Mouse (Mus musculus): ENCODE results near the gene Ankrd13d. TPM values are rescaled to one million over a fixed set of nuclear protein-coding genes. Genes with fewer than 3 reads are reported as not detected.
A peak's percentile ranks its signal among the peaks of the same experiment; 100 is the strongest.

Ankrd13d gene
- polyA plus RNA-seq, 1 experiment from 2014 or later: 18.5 TPM

GRCm38 (mm10) chr19:4300271-4300704 is 17.4 kb upstream of the Ankrd13d start:
- no peak overlapping the region for H3K4me3 ChIP-seq
- peaks cover 56% of the 10 kb centered on the region for H3K4me1 ChIP-seq
- no peaks in the 10 kb centered on the region for H3K27me3 ChIP-seq (replicated peaks)
- no peak for ATAC-seq (ENCODE audit: low FRiP score, low read depth)
- WGBS: 44% methylated on average over 7 of the region's 7 CpGs
- 0 out of 2 replicates have a peak overlapping the region, but pooled peaks have one; percentile 21 for H3K9ac ChIP-seq
- no peaks in the 10 kb centered on the region for H3K36me3 ChIP-seq
- no peak overlapping the region for H3K27ac ChIP-seq
- H3K4me2 ChIP-seq (replicated peaks): no peak overlapping the region
- H3K9me3 ChIP-seq: no peaks in the 10 kb centered on the region

GRCm38 (mm10) chr19:4299574-4300270 is 16.8 kb upstream of the Ankrd13d start:
- Histone ChIP-seq H3K4me2 (replicated peaks) (no peak overlapping the region), H3K9ac (no peak overlapping the region), H3K4me3 (no peak overlapping the region), H3K36me3 (no peaks in the 10 kb centered on the region), H3K4me1 (peaks cover 50% of the 10 kb centered on the region), H3K9me3 (no peaks in the 10 kb centered on the region), H3K27ac (no peak overlapping the region), H3K27me3 (replicated peaks) (no peaks in the 10 kb centered on the region)
- ATAC-seq (ENCODE audit: low FRiP score, low read depth): no peak
- WGBS: 84% methylated on average over 6 of the region's 6 CpGs

GRCm38 (mm10) chr19:4299126-4299525 is 16.2 kb upstream of the Ankrd13d start:
- WGBS: 94% methylated on average over 7 of the region's 7 CpGs
- no peak overlapping the region for H3K27ac ChIP-seq
- peaks cover 44% of the 10 kb centered on the region for H3K4me1 ChIP-seq
- no peaks in the 10 kb centered on the region for H3K9me3 ChIP-seq
- no peak for ATAC-seq (ENCODE audit: low FRiP score, low read depth)
- H3K9ac ChIP-seq: no peak overlapping the region
- no peak overlapping the region for H3K4me3 ChIP-seq
- 0 out of 2 replicates have a peak, but pooled peaks cover 4% of the 10 kb centered on the region for H3K36me3 ChIP-seq
- no peaks in the 10 kb centered on the region for H3K27me3 ChIP-seq (replicated peaks)
- no peak overlapping the region for H3K4me2 ChIP-seq (replicated peaks)

- Histone ChIP-seq H3K27me3 (replicated peaks) (no peaks in the 10 kb centered on the region), H3K9me3 (no peaks in the 10 kb centered on the region), H3K9ac (no peak overlapping the region), H3K36me3 (peaks cover 6% of the 10 kb centered on the region; the same call in 1 of the 2 replicates), H3K4me1 (peaks cover 38% of the 10 kb centered on the region), H3K4me3 (no peak overlapping the region), H3K4me2 (replicated peaks) (no peak overlapping the region), H3K27ac (no peak overlapping the region)
- no peak for ATAC-seq (ENCODE audit: low FRiP score, low read depth)
- 92% methylated on average over 17 of the region's 17 CpGs for WGBS
These were observed 15.6 kb upstream of the Ankrd13d start for GRCm38 (mm10) chr19:4298322-4299121.

- peaks cover 31% of the 10 kb centered on the region for H3K4me1 ChIP-seq
- no peak for ATAC-seq (ENCODE audit: low FRiP score, low read depth)
- H3K9ac ChIP-seq: no peak overlapping the region
- peaks cover 11% of the 10 kb centered on the region; the same call in 1 of the 2 replicates for H3K36me3 ChIP-seq
- H3K27ac ChIP-seq: no peak overlapping the region
- 91% methylated on average over 5 of the region's 5 CpGs for WGBS
- no peaks in the 10 kb centered on the region for H3K9me3 ChIP-seq
- H3K4me2 ChIP-seq (replicated peaks): no peak overlapping the region
- no peak overlapping the region for H3K4me3 ChIP-seq
- H3K27me3 ChIP-seq (replicated peaks): no peaks in the 10 kb centered on the region
These were observed 14.9 kb upstream of the Ankrd13d start for GRCm38 (mm10) chr19:4297851-4298250.

- H3K27me3 ChIP-seq (replicated peaks): no peaks in the 10 kb centered on the region
- no peak for ATAC-seq (ENCODE audit: low FRiP score, low read depth)
- H3K36me3 ChIP-seq: peaks cover 23% of the 10 kb centered on the region
- WGBS: 88% methylated on average over 2 of the region's 2 CpGs
- H3K4me1 ChIP-seq: peaks cover 19% of the 10 kb centered on the region
- no peaks in the 10 kb centered on the region for H3K9me3 ChIP-seq
- H3K4me2 ChIP-seq (replicated peaks): no peak overlapping the region
- H3K9ac ChIP-seq: no peak overlapping the region
- H3K27ac ChIP-seq: no peak overlapping the region
- no peak overlapping the region for H3K4me3 ChIP-seq
These were observed 13.7 kb upstream of the Ankrd13d start for GRCm38 (mm10) chr19:4296611-4297010.

GRCm38 (mm10) chr19:4295391-4295790 is 12.5 kb upstream of the Ankrd13d start:
- H3K27me3 ChIP-seq (replicated peaks): no peaks in the 10 kb centered on the region
- no peak overlapping the region for H3K27ac ChIP-seq
- H3K9ac ChIP-seq: no peak overlapping the region
- H3K9me3 ChIP-seq: no peaks in the 10 kb centered on the region
- ATAC-seq (ENCODE audit: low FRiP score, low read depth): no peak
- peaks cover 35% of the 10 kb centered on the region for H3K36me3 ChIP-seq
- no peak overlapping the region for H3K4me3 ChIP-seq
- no peak overlapping the region for H3K4me2 ChIP-seq (replicated peaks)
- H3K4me1 ChIP-seq: peaks cover 7% of the 10 kb centered on the region
- 89% methylated on average over 4 of the region's 4 CpGs for WGBS

- H3K27ac ChIP-seq: no peak overlapping the region
- peaks cover 44% of the 10 kb centered on the region for H3K36me3 ChIP-seq
- no peak overlapping the region for H3K4me3 ChIP-seq
- 75% methylated on average over 14 of the region's 14 CpGs for WGBS
- H3K9me3 ChIP-seq: no peaks in the 10 kb centered on the region
- no peaks in the 10 kb centered on the region; the same call in 1 of the 2 replicates for H3K4me1 ChIP-seq
- H3K9ac ChIP-seq: no peak overlapping the region
- no peak overlapping the region for H3K4me2 ChIP-seq (replicated peaks)
- no peak for ATAC-seq (ENCODE audit: low FRiP score, low read depth)
- no peaks in the 10 kb centered on the region for H3K27me3 ChIP-seq (replicated peaks)
These were observed 11.6 kb upstream of the Ankrd13d start for GRCm38 (mm10) chr19:4294381-4295097.

- H3K4me3 ChIP-seq: no peak overlapping the region
- H3K4me1 ChIP-seq: no peaks in the 10 kb centered on the region
- no peak overlapping the region for H3K4me2 ChIP-seq (replicated peaks)
- no peaks in the 10 kb centered on the region for H3K9me3 ChIP-seq
- H3K9ac ChIP-seq: no peak overlapping the region
- H3K36me3 ChIP-seq: peaks cover 77% of the 10 kb centered on the region
- no peaks in the 10 kb centered on the region for H3K27me3 ChIP-seq (replicated peaks)
- no peak overlapping the region for H3K27ac ChIP-seq
- no peak for ATAC-seq (ENCODE audit: low FRiP score, low read depth)
- WGBS: 93% methylated on average over 11 of the region's 11 CpGs
These were observed 8.2 kb upstream of the Ankrd13d start for GRCm38 (mm10) chr19:4291161-4291560.

GRCm38 (mm10) chr19:4290749-4291148 is 7.8 kb upstream of the Ankrd13d start:
- H3K36me3 ChIP-seq: peaks cover 82% of the 10 kb centered on the region
- ATAC-seq (ENCODE audit: low FRiP score, low read depth): no peak
- no peak overlapping the region for H3K4me2 ChIP-seq (replicated peaks)
- H3K4me1 ChIP-seq: no peaks in the 10 kb centered on the region
- no peaks in the 10 kb centered on the region for H3K9me3 ChIP-seq
- H3K9ac ChIP-seq: no peak overlapping the region
- 73% methylated on average over 15 of the region's 15 CpGs for WGBS
- no peak overlapping the region for H3K27ac ChIP-seq
- H3K4me3 ChIP-seq: no peak overlapping the region
- H3K27me3 ChIP-seq (replicated peaks): no peaks in the 10 kb centered on the region

GRCm38 (mm10) chr19:4283653-4284052 is 716 bp upstream of the Ankrd13d start:
- Histone ChIP-seq H3K27me3 (replicated peaks) (0 out of 2 replicates have a peak, but pooled peaks cover 6% of the 10 kb centered on the region), H3K4me1 (peaks cover 12% of the 10 kb centered on the region; the same call in 1 of the 2 replicates), H3K9ac (no peak overlapping the region), H3K27ac (no peak overlapping the region), H3K36me3 (peaks cover 40% of the 10 kb centered on the region), H3K9me3 (no peaks in the 10 kb centered on the region), H3K4me3 (peak overlapping the region; percentile 61; the same call in 1 of the 2 replicates), H3K4me2 (replicated peaks) (peak overlapping the region; percentile 86)
- WGBS: 46% methylated on average over 7 of the region's 7 CpGs
- ATAC-seq (ENCODE audit: low FRiP score, low read depth): no peak

GRCm38 (mm10) chr19:4280425-4280824 is 2.5 kb downstream of the Ankrd13d start:
- WGBS: 93% methylated on average over 9 of the region's 9 CpGs
- 0 out of 2 replicates have a peak, but pooled peaks cover 6% of the 10 kb centered on the region for H3K27me3 ChIP-seq (replicated peaks)
- no peak overlapping the region for H3K4me2 ChIP-seq (replicated peaks)
- H3K4me1 ChIP-seq: peaks cover 12% of the 10 kb centered on the region; the same call in 1 of the 2 replicates
- no peaks in the 10 kb centered on the region for H3K9me3 ChIP-seq
- H3K4me3 ChIP-seq: no peak overlapping the region
- ATAC-seq (ENCODE audit: low FRiP score, low read depth): no peak
- H3K36me3 ChIP-seq: peaks cover 10% of the 10 kb centered on the region; the same call in 1 of the 2 replicates
- no peak overlapping the region for H3K27ac ChIP-seq
- H3K9ac ChIP-seq: no peak overlapping the region

Data from neural tube, embryonic 12.5 days (tissue).